Mouse (Mus musculus) midbrain, embryonic 15.5 days (tissue): Measurements from ENCODE around the gene Stag3. TPM values are rescaled to one million over a fixed set of nuclear protein-coding genes. Genes with fewer than 3 reads are reported as not detected.

Experiments
- ATAC-seq: fragments of 200-750 bp; cut with Nextera tagmentation; replicated peaks from 2 replicates; pipeline ENCODE4 v1.8.0; 2017; ENCODE audit warnings: moderate TSS enrichment
- H3K27ac ChIP-seq: fragments of 300-500 bp; sonication (generic); 2 replicates; pipeline ENCODE4 v1.5.1; 2015; ENCODE audit warnings: mild to moderate bottlenecking, inconsistent platforms
- H3K27me3 ChIP-seq: fragments of 300-500 bp; sonication (generic); replicated peaks from 2 replicates; pipeline ENCODE4 v1.6.1; 2015; ENCODE audit warnings: inconsistent platforms
- H3K36me3 ChIP-seq: fragments of 300-500 bp; sonication (generic); replicated peaks from 2 replicates; pipeline ENCODE4 v1.6.1; 2015; ENCODE audit warnings: inconsistent platforms
- H3K4me1 ChIP-seq: fragments of 300-500 bp; sonication (generic); 2 replicates; pipeline ENCODE4 v1.6.1; 2015; ENCODE audit warnings: inconsistent platforms
- H3K4me2 ChIP-seq: fragments of 300-500 bp; sonication (generic); 2 replicates; pipeline ENCODE4 v1.6.1; 2015; ENCODE audit warnings: inconsistent platforms, mild to moderate bottlenecking, moderate library complexity
- H3K4me3 ChIP-seq: fragments of 300-500 bp; sonication (generic); 2 replicates; pipeline ENCODE4 v1.5.1; 2015; ENCODE audit warnings: mild to moderate bottlenecking, inconsistent platforms
- H3K9ac ChIP-seq: fragments of 300-500 bp; sonication (generic); 2 replicates; pipeline ENCODE4 v1.6.1; 2015; ENCODE audit warnings: mild to moderate bottlenecking, inconsistent platforms
- H3K9me3 ChIP-seq: fragments of 300-500 bp; sonication (generic); 2 replicates; pipeline ENCODE4 v1.6.1; 2016; ENCODE audit warnings: inconsistent platforms
- WGBS: fragments of 180-500 bp; shearing (Covaris S2); methylation state at CpG from one replicate; pipeline ENCODE4 v1.1.7; 2015; ENCODE audit warnings: mixed read lengths; 5-methylcytosine and 5-hydroxymethylcytosine counted together
- polyA plus RNA-seq: library from polyadenylated mRNA; unstranded; fragments of >200 nt; fragmentation: Nextera tagmentation; extraction: Ambion mirVana; gene quantifications from 2 replicates; pipeline ENCODE4 v1.2.1, GENCODE M21; 2015

Gene Stag3
- polyA plus RNA-seq, 1 experiment from 2014 or later: 9.7 TPM

GRCm38 (mm10) chr5:138258993-138259392, 21.0 kb upstream of the Stag3 start:
- Histone ChIP-seq H3K27ac (no peak overlapping the region), H3K4me2 (no peak overlapping the region), H3K9ac (no peak overlapping the region), H3K4me1 (peaks cover 30% of the 10 kb centered on the region), H3K4me3 (no peak overlapping the region), H3K27me3 (no peaks in the 10 kb centered on the region), H3K9me3 (no peaks in the 10 kb centered on the region), H3K36me3 (peaks cover 21% of the 10 kb centered on the region)
- 81% methylated on average over 7 of the region's 7 CpGs for WGBS
- no peak for ATAC-seq

GRCm38 (mm10) chr5:138260051-138260450, 20.0 kb upstream of the Stag3 start:
- Histone ChIP-seq H3K27me3 (no peaks in the 10 kb centered on the region), H3K9me3 (no peaks in the 10 kb centered on the region), H3K9ac (no peak overlapping the region), H3K36me3 (peaks cover 21% of the 10 kb centered on the region), H3K4me2 (no peak overlapping the region), H3K4me1 (peaks cover 34% of the 10 kb centered on the region), H3K4me3 (no peak overlapping the region), H3K27ac (no peak overlapping the region)
- ATAC-seq: no peak
- 91% methylated on average over 10 of the region's 10 CpGs for WGBS

- H3K4me1 ChIP-seq: peaks cover 36% of the 10 kb centered on the region
- no peak overlapping the region for H3K4me3 ChIP-seq
- ATAC-seq: no peak
- WGBS: 92% methylated on average over 11 of the region's 11 CpGs
- H3K9me3 ChIP-seq: no peaks in the 10 kb centered on the region
- H3K4me2 ChIP-seq: no peak overlapping the region
- no peak overlapping the region for H3K9ac ChIP-seq
- H3K27me3 ChIP-seq: no peaks in the 10 kb centered on the region
- H3K36me3 ChIP-seq: peaks cover 21% of the 10 kb centered on the region
- no peak overlapping the region for H3K27ac ChIP-seq
Measured at GRCm38 (mm10) chr5:138260834-138261233, 19.2 kb upstream of the Stag3 start.

- Histone ChIP-seq H3K27me3 (no peaks in the 10 kb centered on the region), H3K9me3 (no peaks in the 10 kb centered on the region), H3K27ac (0 out of 2 replicates have a peak overlapping the region, but pooled peaks have one; percentile 14), H3K4me3 (no peak overlapping the region), H3K36me3 (peaks cover 21% of the 10 kb centered on the region), H3K9ac (no peak overlapping the region), H3K4me1 (peaks cover 27% of the 10 kb centered on the region), H3K4me2 (peak overlapping the region; percentile 67)
- no peak for ATAC-seq
- WGBS: 92% methylated on average over 4 of the region's 4 CpGs
Measured at GRCm38 (mm10) chr5:138262001-138262400, 18.0 kb upstream of the Stag3 start.

GRCm38 (mm10) chr5:138262582-138263240, 17.3 kb upstream of the Stag3 start:
- 67% methylated on average over 18 of the region's 18 CpGs for WGBS
- Histone ChIP-seq H3K36me3 (peaks cover 21% of the 10 kb centered on the region), H3K27ac (0 out of 2 replicates have a peak overlapping the region, but pooled peaks have one; percentile 14)

GRCm38 (mm10) chr5:138263260-138264206, 16.5 kb upstream of the Stag3 start, which contains the start of gene BC037034:
TSS of gene BC037034 (minus strand) at chr5:138264033.
- Histone ChIP-seq H3K4me2 (peak within 1 kb of the TSS; percentile 67), H3K9ac (peak within 1 kb of the TSS; percentile 86), H3K27me3 (no peaks in the 10 kb centered on the region), H3K4me3 (peak within 1 kb of the TSS; percentile 82), H3K4me1 (peaks cover 27% of the 10 kb centered on the region), H3K9me3 (no peaks in the 10 kb centered on the region), H3K27ac (peak within 1 kb of the TSS; percentile 82), H3K36me3 (peaks cover 16% of the 10 kb centered on the region)
- WGBS: under 1% methylated on average over 61 of the region's 71 CpGs
- peak; percentile 94 for ATAC-seq

More at GRCm38 (mm10) chr5:138262582-138263240, 17.3 kb upstream of the Stag3 start:
- no peaks in the 10 kb centered on the region for H3K27me3 ChIP-seq
- no peaks in the 10 kb centered on the region for H3K9me3 ChIP-seq
- H3K4me1 ChIP-seq: peaks cover 27% of the 10 kb centered on the region
- ATAC-seq: peak; percentile 3; the same call in 1 of the 2 replicates
- H3K9ac ChIP-seq: peak overlapping the region; percentile 86
- peak overlapping the region; percentile 82 for H3K4me3 ChIP-seq
- H3K4me2 ChIP-seq: peak overlapping the region; percentile 67

GRCm38 (mm10) chr5:138264207-138264578, 15.8 kb upstream of the Stag3 start:
- Histone ChIP-seq H3K36me3 (peaks cover 15% of the 10 kb centered on the region), H3K4me2 (peak overlapping the region; percentile 67), H3K9me3 (no peaks in the 10 kb centered on the region), H3K27me3 (no peaks in the 10 kb centered on the region), H3K4me1 (peaks cover 27% of the 10 kb centered on the region), H3K27ac (peak overlapping the region; percentile 82), H3K9ac (peak overlapping the region; percentile 86), H3K4me3 (peak overlapping the region; percentile 82)
- 18% methylated on average over 6 of the region's 6 CpGs for WGBS
- no peak for ATAC-seq

- no peak overlapping the region for H3K9ac ChIP-seq
- H3K27me3 ChIP-seq: no peaks in the 10 kb centered on the region
- peaks cover 10% of the 10 kb centered on the region for H3K36me3 ChIP-seq
- 96% methylated on average over 4 of the region's 4 CpGs for WGBS
- H3K4me3 ChIP-seq: no peak overlapping the region
- no peak for ATAC-seq
- peaks cover 27% of the 10 kb centered on the region for H3K4me1 ChIP-seq
- no peak overlapping the region for H3K4me2 ChIP-seq
- H3K9me3 ChIP-seq: no peaks in the 10 kb centered on the region
- H3K27ac ChIP-seq: no peak overlapping the region
Measured at GRCm38 (mm10) chr5:138265712-138266111, 14.3 kb upstream of the Stag3 start.

GRCm38 (mm10) chr5:138267114-138267513, 12.9 kb upstream of the Stag3 start:
- Histone ChIP-seq H3K4me3 (no peak overlapping the region), H3K9me3 (no peaks in the 10 kb centered on the region), H3K4me1 (peaks cover 24% of the 10 kb centered on the region), H3K27me3 (no peaks in the 10 kb centered on the region), H3K27ac (no peak overlapping the region), H3K4me2 (no peak overlapping the region), H3K36me3 (no peaks in the 10 kb centered on the region), H3K9ac (no peak overlapping the region)
- no peak for ATAC-seq
- 93% methylated on average over 3 of the region's 3 CpGs for WGBS

- Histone ChIP-seq H3K4me2 (no peak overlapping the region), H3K4me3 (no peak overlapping the region), H3K4me1 (peaks cover 24% of the 10 kb centered on the region), H3K27me3 (no peaks in the 10 kb centered on the region), H3K36me3 (no peaks in the 10 kb centered on the region), H3K9ac (no peak overlapping the region), H3K27ac (no peak overlapping the region), H3K9me3 (no peaks in the 10 kb centered on the region)
- WGBS: 90% methylated on average over 4 of the region's 4 CpGs
- no peak for ATAC-seq
Measured at GRCm38 (mm10) chr5:138268980-138269379, 11.1 kb upstream of the Stag3 start.

- 45% methylated on average over 3 of the region's 3 CpGs for WGBS
- Histone ChIP-seq H3K27me3 (no peaks in the 10 kb centered on the region), H3K9ac (no peak overlapping the region), H3K4me3 (no peak overlapping the region), H3K4me1 (peaks cover 31% of the 10 kb centered on the region), H3K4me2 (no peak overlapping the region), H3K9me3 (no peaks in the 10 kb centered on the region), H3K27ac (no peak overlapping the region), H3K36me3 (no peaks in the 10 kb centered on the region)
- ATAC-seq: no peak
Measured at GRCm38 (mm10) chr5:138271232-138271631, 8.8 kb upstream of the Stag3 start.

- Histone ChIP-seq H3K27ac (no peak within 1 kb of the TSS), H3K4me1 (peaks cover 43% of the 10 kb centered on the region), H3K4me2 (peak within 1 kb of the TSS; percentile 22), H3K4me3 (no peak within 1 kb of the TSS), H3K9me3 (no peaks in the 10 kb centered on the region), H3K9ac (no peak within 1 kb of the TSS), H3K36me3 (peaks cover 3% of the 10 kb centered on the region; the same call in 1 of the 2 replicates), H3K27me3 (no peaks in the 10 kb centered on the region)
- 3% methylated on average over 12 of the region's 12 CpGs for WGBS
- 0 out of 2 replicates have a peak, but pooled peaks have one; percentile 22 for ATAC-seq
Measured at GRCm38 (mm10) chr5:138272409-138272923, 7.6 kb upstream of the Stag3 start, which contains the start of gene Gal3st4. TSS of gene Gal3st4 (minus strand) at chr5:138272840.
